Mouse (Mus musculus): ENCODE measurements around the gene 1700018F24Rik.
"Not testable (repeated sequence)": the region's sequence is repeated elsewhere in the genome, so short reads cannot be mapped to it uniquely, and the experiment has no call there.

The 1700018F24Rik gene

DNA sequence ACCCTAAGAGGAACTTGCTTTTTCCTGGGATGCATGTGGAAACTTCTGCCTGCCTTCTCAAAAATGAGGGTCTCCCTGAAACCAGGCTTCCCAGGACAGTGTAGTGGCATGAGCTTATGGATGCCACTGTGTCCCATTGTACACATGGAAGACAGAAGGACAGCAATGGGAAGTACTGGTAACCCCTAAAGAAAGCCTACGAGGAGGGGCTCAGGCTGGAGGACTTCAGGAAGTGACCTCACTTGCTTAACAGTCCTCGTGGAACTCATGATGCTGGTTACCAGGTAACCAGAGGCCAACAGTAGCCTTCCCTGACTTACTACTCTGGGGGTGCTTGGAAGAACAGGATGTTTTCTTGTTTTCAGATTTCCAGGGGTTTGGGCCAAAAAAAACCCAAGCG, at the start of gene 1700018F24Rik:
TSS of gene 1700018F24Rik (plus strand) at position 301 of the 400 bp plus-strand sequence.
- DNase-seq (ENCODE audit: extremely low read depth, low read depth, low spot score): not testable (repeated sequence)

- DNase-seq (ENCODE audit: extremely low read depth, low read depth, low spot score): no peak
Measured at GRCm38 (mm10) chr5:144998491-144998890, 44.3 kb upstream of the 1700018F24Rik start.

- DNase-seq (ENCODE audit: extremely low read depth, low read depth, low spot score): no peak
Measured at GRCm38 (mm10) chr5:145003362-145003761, 39.4 kb upstream of the 1700018F24Rik start.

DNA sequence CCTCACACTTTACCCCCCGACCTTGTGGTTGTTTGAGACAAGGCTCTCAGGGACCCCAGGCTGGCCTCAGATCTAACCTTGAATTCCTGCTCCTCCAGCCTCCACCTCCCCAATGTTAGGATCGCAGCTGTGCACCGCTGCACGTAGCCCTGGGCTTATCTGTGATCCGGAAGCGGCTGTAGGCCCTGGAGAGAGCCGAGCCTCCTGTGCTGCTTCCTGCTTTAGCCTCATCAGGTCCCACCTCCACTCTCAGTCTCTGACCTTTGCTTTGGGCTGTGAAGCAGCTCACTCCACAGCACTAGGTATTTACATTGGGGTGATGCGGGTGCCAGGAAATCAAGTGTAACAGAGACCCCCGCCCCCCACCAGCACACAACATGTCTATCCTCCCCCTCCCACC, 38.3 kb upstream of the 1700018F24Rik start:
- no peak for DNase-seq (ENCODE audit: extremely low read depth, low read depth, low spot score)

DNA sequence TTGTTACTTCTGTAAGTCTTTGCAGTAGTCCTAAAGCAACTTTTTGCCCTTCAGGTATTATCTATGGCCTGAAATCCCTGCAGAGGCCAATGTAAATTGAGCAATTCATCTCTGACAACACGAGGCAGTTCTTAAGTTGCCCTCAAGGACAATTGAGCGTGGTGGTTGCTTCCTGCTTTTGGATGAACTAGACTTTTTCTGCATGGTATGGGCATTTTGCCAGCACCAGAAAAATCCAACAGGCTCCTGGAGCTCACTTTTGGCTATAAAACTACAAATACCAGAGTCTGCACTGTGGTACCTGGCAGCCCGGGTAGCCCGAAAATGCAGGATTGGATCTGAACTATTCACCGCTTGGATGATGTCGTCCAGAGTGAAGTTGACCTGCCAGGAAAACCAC, 37.2 kb upstream of the 1700018F24Rik start:
- DNase-seq (ENCODE audit: extremely low read depth, low read depth, low spot score): peak; percentile 47

GRCm38 (mm10) chr5:145008878-145009659, 33.7 kb upstream of the 1700018F24Rik start:
- DNase-seq (ENCODE audit: extremely low read depth, low read depth, low spot score): no peak

GRCm38 (mm10) chr5:145014278-145014677, 28.5 kb upstream of the 1700018F24Rik start:
- DNase-seq (ENCODE audit: extremely low read depth, low read depth, low spot score): no peak

DNA sequence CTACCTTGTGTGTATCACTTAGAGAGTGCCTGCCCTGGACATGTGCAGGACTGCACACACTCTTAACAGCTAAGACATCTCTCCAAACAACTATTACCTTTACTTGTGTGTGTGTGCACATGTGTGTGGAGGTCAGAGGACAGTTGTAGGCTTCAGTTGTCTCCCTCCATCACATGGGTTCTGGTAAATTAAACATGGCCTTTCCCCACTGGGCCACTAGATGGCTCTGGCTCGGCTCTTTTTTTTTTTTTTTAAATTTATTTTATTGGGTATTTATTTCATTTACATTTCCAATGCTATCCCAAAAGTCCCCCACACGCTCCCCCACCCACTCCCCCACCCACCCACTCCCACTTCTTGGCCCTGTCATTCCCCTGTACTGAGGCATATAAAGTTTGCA, 26.0 kb upstream of the 1700018F24Rik start:
- not testable (repeated sequence) for DNase-seq (ENCODE audit: extremely low read depth, low read depth, low spot score)

DNA sequence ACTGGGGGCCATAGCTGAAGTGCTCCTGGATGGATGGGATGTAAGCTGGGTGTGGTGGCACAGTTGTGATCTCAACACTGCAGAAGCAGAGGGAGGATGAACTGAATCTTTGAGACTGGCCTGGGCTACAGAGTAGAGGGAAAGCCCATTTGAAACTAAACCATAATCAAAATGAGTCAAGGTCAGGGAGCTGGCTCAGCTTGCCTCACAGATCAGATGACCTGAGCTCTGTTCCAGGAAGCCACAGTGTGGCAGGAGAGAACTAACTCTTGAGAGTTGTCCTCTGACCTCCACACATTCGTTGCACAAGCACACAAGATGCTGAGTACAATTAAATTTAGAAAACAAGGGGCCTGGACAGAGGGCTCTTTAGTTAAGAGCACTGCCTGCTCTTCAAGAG, 22.5 kb upstream of the 1700018F24Rik start:
- not testable (repeated sequence) for DNase-seq (ENCODE audit: extremely low read depth, low read depth, low spot score)

- DNase-seq (ENCODE audit: extremely low read depth, low read depth, low spot score): not testable (repeated sequence)
Measured at GRCm38 (mm10) chr5:145020712-145021111, 22.1 kb upstream of the 1700018F24Rik start.

- not testable (repeated sequence) for DNase-seq (ENCODE audit: extremely low read depth, low read depth, low spot score)
Measured at GRCm38 (mm10) chr5:145030476-145030875, 12.3 kb upstream of the 1700018F24Rik start.

DNA sequence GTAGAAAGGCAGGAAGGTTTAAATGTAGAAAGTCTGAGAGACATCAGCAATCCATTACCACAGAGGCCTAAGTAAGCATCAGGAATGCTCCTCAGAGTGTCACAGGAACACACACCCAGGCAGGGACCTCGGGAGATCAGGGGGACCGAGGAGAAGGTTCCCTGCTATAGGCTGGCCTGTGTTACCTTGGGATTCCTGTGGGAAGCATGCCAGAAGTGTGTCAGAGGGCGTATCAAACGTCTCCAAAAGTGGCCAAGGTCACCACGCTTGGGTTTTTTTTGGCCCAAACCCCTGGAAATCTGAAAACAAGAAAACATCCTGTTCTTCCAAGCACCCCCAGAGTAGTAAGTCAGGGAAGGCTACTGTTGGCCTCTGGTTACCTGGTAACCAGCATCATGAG, 10.4 kb upstream of the 1700018F24Rik start, which contains the start of gene Gm4871:
TSS of gene Gm4871 (minus strand) at position 364 of the 400 bp plus-strand sequence.
- not testable (repeated sequence) for DNase-seq (ENCODE audit: extremely low read depth, low read depth, low spot score)

- DNase-seq (ENCODE audit: extremely low read depth, low read depth, low spot score): no peak
Measured at GRCm38 (mm10) chr5:145041628-145042027, 1.2 kb upstream of the 1700018F24Rik start.

- not testable (repeated sequence) for DNase-seq (ENCODE audit: extremely low read depth, low read depth, low spot score)
Measured at GRCm38 (mm10) chr5:145054187-145054586, 11.4 kb downstream of the 1700018F24Rik start.

GRCm38 (mm10) chr5:145057907-145058306, 15.1 kb downstream of the 1700018F24Rik start:
- no peak for DNase-seq (ENCODE audit: extremely low read depth, low read depth, low spot score)

- no peak for DNase-seq (ENCODE audit: extremely low read depth, low read depth, low spot score)
Measured at GRCm38 (mm10) chr5:145058722-145059121, 15.9 kb downstream of the 1700018F24Rik start.

GRCm38 (mm10) chr5:145059524-145059923, 16.7 kb downstream of the 1700018F24Rik start:
- DNase-seq (ENCODE audit: extremely low read depth, low read depth, low spot score): no peak

- DNase-seq (ENCODE audit: extremely low read depth, low read depth, low spot score): no peak
Measured at GRCm38 (mm10) chr5:145064765-145065340, 22.1 kb downstream of the 1700018F24Rik start.

DNA sequence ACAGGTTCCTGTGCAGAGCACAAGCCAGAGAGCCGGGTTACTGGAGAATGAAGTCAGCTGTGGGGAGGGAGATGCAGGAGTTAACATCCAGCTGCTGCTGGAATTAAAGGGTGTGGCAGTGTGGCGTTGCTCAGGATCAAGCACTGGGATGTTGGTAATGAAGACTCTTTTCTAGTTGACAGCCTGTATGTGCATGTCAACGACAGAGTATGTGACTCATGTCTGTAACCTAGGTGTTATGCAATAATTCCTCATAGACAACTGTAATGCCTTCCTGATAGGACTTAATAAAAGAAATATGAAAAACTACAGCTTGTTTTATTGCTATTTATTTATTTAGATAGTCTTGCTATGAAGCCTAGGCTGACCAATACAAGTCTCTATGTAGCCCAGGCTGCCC, 26.1 kb downstream of the 1700018F24Rik start:
- no peak for DNase-seq (ENCODE audit: extremely low read depth, low read depth, low spot score)

DNA sequence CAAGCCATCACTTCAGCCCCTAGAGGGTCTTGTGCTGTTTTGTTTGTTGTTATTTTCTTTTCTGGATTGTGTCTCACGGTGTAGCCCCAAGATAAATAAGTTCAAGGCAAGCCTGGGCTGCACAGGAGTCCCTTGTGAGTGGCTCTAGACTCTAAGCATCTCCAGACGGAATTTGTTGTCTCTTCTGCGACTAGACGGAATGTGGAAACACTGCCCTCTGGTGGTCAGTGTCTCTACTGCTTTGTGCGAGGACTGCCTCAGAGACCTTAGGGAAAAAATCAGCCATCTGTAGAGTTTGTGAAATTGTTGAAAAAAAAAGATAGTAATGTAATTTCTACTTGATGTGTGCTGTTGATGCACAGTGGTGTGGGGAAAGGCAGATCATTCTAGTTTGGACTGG, 26.9 kb downstream of the 1700018F24Rik start:
- DNase-seq (ENCODE audit: extremely low read depth, low read depth, low spot score): no peak

DNA sequence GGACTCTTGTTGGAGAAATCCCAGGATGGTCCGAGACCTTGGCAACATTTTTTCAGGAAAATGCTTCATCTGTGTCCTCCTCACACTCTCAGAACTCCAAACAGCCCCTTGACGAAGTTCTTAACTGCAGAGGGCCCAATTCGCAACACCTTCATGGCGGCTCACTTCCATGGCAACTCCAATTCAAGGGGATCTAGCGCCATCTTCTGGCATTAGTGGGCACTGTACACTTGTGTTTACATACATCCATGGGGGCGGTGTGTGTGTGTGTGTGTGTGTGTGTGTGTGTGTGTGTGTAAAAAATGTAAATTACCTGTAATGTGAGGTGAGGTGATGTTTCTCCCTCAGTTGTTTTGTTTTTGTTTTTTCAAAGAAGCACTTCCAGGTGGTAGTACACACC, 28.6 kb downstream of the 1700018F24Rik start:
- no peak for DNase-seq (ENCODE audit: extremely low read depth, low read depth, low spot score)

- DNase-seq (ENCODE audit: extremely low read depth, low read depth, low spot score): no peak
Measured at GRCm38 (mm10) chr5:145075081-145075480, 32.3 kb downstream of the 1700018F24Rik start.

Measured in fat pad, adult 2 months (tissue).